Mouse (Mus musculus) CH12.LX (cell line): ENCODE data around the gene Rtl6. TPM values are rescaled to one million over a fixed set of nuclear protein-coding genes. Genes with fewer than 3 reads are reported as not detected.

Source experiments
- DNase-seq: peaks from one replicate; pipeline ENCODE4 v3.0.0-alpha.2; 2013; ENCODE audit errors: extremely low read depth
- H3K27ac ChIP-seq: 2 replicates; pipeline ENCODE4 v1.5.1; 2012; ENCODE audit warnings: low read depth, mild to moderate bottlenecking, control low read depth, moderate library complexity; ENCODE audit not compliant: insufficient read depth
- H3K27me3 ChIP-seq: replicated peaks from 2 replicates; pipeline ENCODE3; 2012; ENCODE audit warnings: inconsistent platforms
- H3K36me3 ChIP-seq, 2 experiments: replicated peaks in 1 of 2; 2 replicates each; pipeline versions ENCODE3 to v1.6.1; 2012; ENCODE audit warnings: inconsistent platforms in 1 of 2, low read length in 1 of 2, mild to moderate bottlenecking in 1 of 2, mixed read lengths in 1 of 2, moderate library complexity in 1 of 2; ENCODE audit not compliant: control insufficient read depth in 1 of 2, insufficient read depth in 1 of 2
- H3K4me1 ChIP-seq, 2 experiments: 2 replicates each; pipeline ENCODE4 v1.6.1; 2012; ENCODE audit warnings: inconsistent platforms in 1 of 2, moderate library complexity in 1 of 2; ENCODE audit not compliant: insufficient read depth in 2 of 2, control insufficient read depth in 1 of 2
- H3K4me2 ChIP-seq: 2 replicates; pipeline ENCODE4 v1.6.1; 2012; ENCODE audit warnings: low read depth, mild to moderate bottlenecking, control low read depth; ENCODE audit not compliant: poor library complexity, insufficient read depth, severe bottlenecking
- H3K4me3 ChIP-seq, 3 experiments: fragments of 150-350 bp in 1 of 3; sonication (generic) in 1 of 3; replicated peaks in 1 of 3; 2 replicates each; pipeline versions ENCODE3 to v1.5.1; 2011 to 2012; ENCODE audit warnings: low read depth in 2 of 3, low read length in 2 of 3, mild to moderate bottlenecking in 2 of 3, moderate library complexity in 2 of 3, control low read depth in 1 of 3, improper control_type of control experiment in 1 of 3, inconsistent platforms in 1 of 3, mixed read lengths in 1 of 3; ENCODE audit not compliant: poor library complexity in 1 of 3
- H3K79me2 ChIP-seq: replicated peaks from 2 replicates; pipeline ENCODE4 v1.6.1; 2012; ENCODE audit warnings: mild to moderate bottlenecking, moderate library complexity; ENCODE audit not compliant: control insufficient read depth, poor library complexity, insufficient read depth, severe bottlenecking; ENCODE audit errors: extremely low read depth
- H3K9ac ChIP-seq: 2 replicates; pipeline ENCODE4 v1.6.1; 2012; ENCODE audit warnings: low read depth, mild to moderate bottlenecking, control low read depth, moderate library complexity; ENCODE audit not compliant: insufficient read depth
- H3K9me3 ChIP-seq: replicated peaks from 2 replicates; pipeline ENCODE3; 2012; ENCODE audit warnings: low read length, inconsistent platforms, mixed read lengths
- GABPA ChIP-seq: IDR thresholded peaks from 2 replicates; pipeline ENCODE4 v1.6.1; 2012; ENCODE audit warnings: low read depth, low read length, improper control_type of control experiment, inconsistent platforms; ENCODE audit not compliant: insufficient replicate concordance
- JUN ChIP-seq: IDR thresholded peaks from 2 replicates; pipeline ENCODE4 v1.6.1; 2011; ENCODE audit warnings: low read depth, mild to moderate bottlenecking, low read length, improper control_type of control experiment, moderate library complexity; ENCODE audit not compliant: insufficient read depth
- MAFK ChIP-seq: IDR thresholded peaks from 2 replicates; pipeline ENCODE4 v1.6.1; 2011; ENCODE audit warnings: low read length, improper control_type of control experiment; ENCODE audit not compliant: insufficient replicate concordance
- MAX ChIP-seq: IDR thresholded peaks from 2 replicates; pipeline ENCODE4 v1.6.1; 2011; ENCODE audit warnings: low read length, improper control_type of control experiment
- MEF2A ChIP-seq: IDR thresholded peaks from 2 replicates; pipeline ENCODE4 v1.6.1; 2014; ENCODE audit warnings: low read depth, mild to moderate bottlenecking, inconsistent platforms, low read length, improper control_type of control experiment, borderline replicate concordance
- MXI1 ChIP-seq: IDR thresholded peaks from 2 replicates; pipeline ENCODE4 v1.6.1; 2011; ENCODE audit warnings: mild to moderate bottlenecking, low read depth, low read length, improper control_type of control experiment
- NELFE ChIP-seq: IDR thresholded peaks from 2 replicates; pipeline ENCODE4 v1.6.1; 2011; ENCODE audit warnings: low read depth, low read length, improper control_type of control experiment
- PAX5 ChIP-seq: IDR thresholded peaks from 2 replicates; pipeline ENCODE4 v1.6.1; 2012; ENCODE audit warnings: low read length, inconsistent platforms, mixed read lengths
- POLR2AphosphoS2 ChIP-seq: IDR thresholded peaks from 2 replicates; pipeline ENCODE4 v1.6.1; 2011; ENCODE audit warnings: low read depth, low read length, improper control_type of control experiment
- SIN3A ChIP-seq: IDR thresholded peaks from 2 replicates; pipeline ENCODE4 v1.6.1; 2012; ENCODE audit warnings: low read length, improper control_type of control experiment, inconsistent platforms
- TBP ChIP-seq: conservative IDR thresholded peaks from 2 replicates; pipeline ENCODE4 v1.6.1; 2011; ENCODE audit warnings: low read depth, low read length, improper control_type of control experiment
- TCF12 ChIP-seq: IDR thresholded peaks from 2 replicates; pipeline ENCODE4 v1.6.1; 2014; ENCODE audit warnings: low read depth, mild to moderate bottlenecking, inconsistent platforms, low read length, improper control_type of control experiment
- USF1 ChIP-seq: IDR thresholded peaks from 2 replicates; pipeline ENCODE4 v1.6.1; 2014; ENCODE audit warnings: low read depth, mild to moderate bottlenecking, inconsistent platforms, low read length, improper control_type of control experiment
- USF2 ChIP-seq: conservative IDR thresholded peaks from 2 replicates; pipeline ENCODE4 v1.6.1; 2011; ENCODE audit warnings: low read depth, low read length, improper control_type of control experiment
- ZC3H11A ChIP-seq: IDR thresholded peaks from 2 replicates; pipeline ENCODE4 v1.6.1; 2012; ENCODE audit warnings: low read depth, mild to moderate bottlenecking, inconsistent platforms, low read length, improper control_type of control experiment
- ZKSCAN1 ChIP-seq: IDR thresholded peaks from 2 replicates; pipeline ENCODE4 v1.6.1; 2012; ENCODE audit warnings: low read depth, inconsistent platforms, low read length, improper control_type of control experiment, borderline replicate concordance
- ZMIZ1 ChIP-seq: IDR thresholded peaks from 2 replicates; pipeline ENCODE4 v1.6.1; 2012; ENCODE audit warnings: low read depth, mild to moderate bottlenecking, inconsistent platforms, low read length, improper control_type of control experiment
- dilution Hi-C: fragments of 300-500 bp; cut with MboI; formaldehyde crosslinking; loops from 2 replicates; pipeline ENCODE4 v1.14.3; 2020; ENCODE audit warnings: low sequenced_read_pairs; ENCODE audit not compliant: extremely low pct_unique_long_range_greater_than_20kb, extremely low pct_ligation_motif_present
- in situ Hi-C: fragments of 300-500 bp; cut with MboI; formaldehyde crosslinking; loops from 3 replicates; pipeline ENCODE4 v1.14.3; 2019; ENCODE audit warnings: low sequenced_read_pairs, low pct_ligation_motif_present, low pct_unique_long_range_greater_than_20kb, mixed read lengths
- polyA plus RNA-seq: library from polyadenylated mRNA; unstranded; fragments of >175 nt; gene quantifications from 2 replicates; pipeline ENCODE4 v1.2.1, GENCODE M21; 2012; ENCODE audit warnings: low read depth; ENCODE audit not compliant: insufficient read length
- total RNA-seq, 2 experiments: library from RNA; depleted of rRNA; stranded (reverse); fragments of 300-350 nt in 1 of 2; fragments of >200 nt in 1 of 2; gene quantifications; 2 replicates each; pipeline ENCODE4 v1.2.3; 2012 to 2014

Gene Rtl6
- total and polyA plus RNA-seq, 3 experiments, result 0.04 TPM; not detected in 2

DNA sequence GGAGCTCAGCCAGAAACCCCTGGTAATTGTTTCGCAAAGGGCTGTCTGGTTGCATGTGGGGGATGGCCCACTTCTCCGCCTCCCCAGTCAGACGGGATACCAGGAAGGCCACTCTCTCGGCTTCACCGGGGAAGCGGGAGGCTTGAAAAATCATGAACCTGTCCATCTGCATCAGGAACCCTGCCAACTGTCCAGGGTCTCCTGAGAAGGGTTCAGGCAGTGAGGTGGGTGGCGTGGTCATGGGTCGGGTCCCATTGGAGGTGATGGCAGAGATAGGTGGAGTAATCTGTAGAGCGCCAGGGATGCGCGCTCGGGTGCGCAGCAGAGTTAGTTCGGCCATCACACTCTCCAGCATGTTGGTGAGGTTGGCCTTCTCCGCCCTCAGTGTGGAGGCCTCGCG, 949 bp downstream of the Rtl6 start:
- Histone ChIP-seq H3K4me3 (no peak overlapping the region), H3K27ac (no peak overlapping the region), H3K36me3 (no peaks in the 10 kb centered on the region), H3K79me2 (no peaks in the 10 kb centered on the region), H3K9me3 (no peaks in the 10 kb centered on the region), H3K4me2 (no peak overlapping the region), H3K9ac (no peak overlapping the region), H3K4me1 (no peaks in the 10 kb centered on the region), H3K27me3 (peaks cover 37% of the 10 kb centered on the region)
- TF ChIP-seq JUN (no peak), ZC3H11A (no peak), MAFK (no peak)
- in situ Hi-C loops (no loop called here), dilution Hi-C loops (no loop called here)
- no peak for DNase-seq

DNA sequence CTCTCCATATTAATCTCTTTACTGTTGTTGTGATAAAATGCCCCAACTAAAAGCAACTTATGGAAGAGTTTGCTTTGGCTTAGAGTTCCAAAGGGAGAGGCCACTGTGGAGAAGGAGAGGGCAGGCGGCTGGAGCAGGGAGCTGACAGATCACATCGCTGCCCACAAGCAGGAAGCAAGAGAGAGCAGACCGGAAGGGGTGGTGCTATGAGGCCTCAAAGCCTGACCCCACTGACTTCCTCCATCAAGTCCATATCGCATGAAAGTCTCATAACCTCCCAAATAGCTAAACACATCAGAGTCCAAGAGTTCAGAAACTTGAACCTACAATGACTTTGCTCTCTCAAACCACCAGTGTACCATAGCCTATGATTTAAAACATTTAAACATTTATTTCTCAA, 6.6 kb downstream of the Rtl6 start:
- Histone ChIP-seq H3K27me3 (peaks cover 27% of the 10 kb centered on the region), H3K36me3 (no peaks in the 10 kb centered on the region), H3K27ac (no peak overlapping the region), H3K9me3 (peaks cover 16% of the 10 kb centered on the region), H3K9ac (no peak overlapping the region), H3K79me2 (no peaks in the 10 kb centered on the region), H3K4me2 (no peak overlapping the region), H3K4me1 (0 out of 4 replicates have a peak, but pooled peaks cover 0 to 1% of the 10 kb centered on the region in 2 experiments), H3K4me3 (no peak overlapping the region)
- DNase-seq, result no peak
- dilution Hi-C loops, result no loop called here
- no peak for TF ChIP-seq MAFK
- no peak for TF ChIP-seq NELFE
- TF ChIP-seq MXI1, result no peak
- no peak for TF ChIP-seq TBP
- TF ChIP-seq ZMIZ1, result no peak
- TF ChIP-seq POLR2AphosphoS2, result no peak
- no peak for TF ChIP-seq SIN3A
- no peak for TF ChIP-seq TCF12
- TF ChIP-seq ZC3H11A, result no peak
- no peak for TF ChIP-seq MEF2A
- no peak for TF ChIP-seq GABPA
- no peak for TF ChIP-seq ZKSCAN1
- no peak for TF ChIP-seq USF2
- no peak for TF ChIP-seq USF1
- TF ChIP-seq PAX5, result no peak
- no peak for TF ChIP-seq JUN
- TF ChIP-seq MAX, result no peak
- in situ Hi-C loops, result no loop called here
